Mouse (Mus musculus): ENCODE results near the gene Gm21987.

Gm21987 gene

DNA sequence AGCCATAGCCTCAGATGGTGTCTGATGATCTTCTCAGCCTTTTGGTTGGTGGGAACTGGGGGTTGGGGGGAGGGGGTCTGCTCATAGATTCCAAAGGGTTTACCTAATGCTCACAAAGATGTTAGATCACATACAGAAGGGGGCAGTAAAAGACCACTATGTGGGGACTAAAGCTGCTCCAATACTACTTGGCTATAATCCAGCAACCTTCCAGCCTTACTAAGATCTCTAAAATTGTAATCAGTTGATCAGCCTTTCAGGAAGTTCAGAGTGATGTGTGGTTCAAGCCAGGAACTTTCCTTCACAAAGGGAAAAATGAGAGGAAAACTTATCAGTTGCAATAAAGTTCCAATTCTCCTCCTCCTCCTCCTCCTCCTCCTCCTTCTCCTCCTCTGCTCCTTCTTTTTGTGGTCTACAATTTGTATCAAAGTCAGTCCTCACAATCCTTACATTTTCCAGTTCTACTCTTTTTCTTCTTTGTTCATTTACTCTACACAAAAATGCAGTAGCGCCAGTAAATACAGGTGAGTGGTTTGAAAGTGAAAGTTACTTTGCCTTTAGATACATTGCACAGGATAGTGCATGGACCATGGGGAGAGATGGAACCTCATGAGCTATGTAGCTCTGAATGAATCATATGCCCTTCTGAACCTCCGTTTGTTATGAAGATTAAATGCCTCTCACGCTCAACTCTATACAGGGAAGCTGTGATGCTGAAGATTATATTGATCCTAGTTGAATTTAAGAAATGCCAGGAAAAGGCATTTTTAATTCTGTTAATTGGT lies 1.7 kb upstream of the Gm21987 start:
- in situ Hi-C loops (cut with MboI; ENCODE audit: low pct_unique_long_range_greater_than_20kb in 1 of 2, low sequenced_read_pairs in 2 of 2, unreplicated experiment in 1 of 2) = loop anchor here (10.0 kb wide), 3 partner anchors 120 to 150 kb away; no protein-coding TSS in a partner anchor

DNA sequence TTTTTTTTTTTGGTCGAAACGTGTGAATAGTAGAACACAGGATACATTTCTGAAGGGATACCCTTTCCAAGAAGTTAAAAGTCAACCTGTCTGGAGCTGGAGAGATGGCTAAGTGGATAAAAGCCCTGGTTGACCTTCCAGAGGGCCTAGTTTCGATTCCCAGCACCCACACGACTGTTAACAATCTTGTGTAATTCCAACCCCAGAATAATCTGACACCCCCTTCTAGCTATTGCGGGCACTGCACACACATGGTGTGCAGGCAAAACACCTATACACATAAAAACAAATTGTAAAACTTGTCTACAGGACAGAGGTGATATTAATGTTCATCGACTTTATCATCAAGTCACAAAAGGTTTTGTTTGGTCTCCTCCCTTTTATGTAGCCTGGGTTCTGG lies 748 bp downstream of the Gm21987 start:
- in situ Hi-C loops (cut with MboI; ENCODE audit: low pct_unique_long_range_greater_than_20kb in 1 of 2, low sequenced_read_pairs in 2 of 2, unreplicated experiment in 1 of 2) = loop anchor here (10.0 kb wide), 3 partner anchors 117 to 147 kb away; no protein-coding TSS in a partner anchor

- in situ Hi-C loops (cut with MboI; ENCODE audit: low pct_unique_long_range_greater_than_20kb in 1 of 2, low sequenced_read_pairs in 2 of 2, unreplicated experiment in 1 of 2) = loop anchor here (10.0 kb wide), 3 partner anchors 117 to 147 kb away; no protein-coding TSS in a partner anchor
These were observed 1.4 kb downstream of the Gm21987 start for GRCm38 (mm10) chr16:38348217-38348761.

DNA sequence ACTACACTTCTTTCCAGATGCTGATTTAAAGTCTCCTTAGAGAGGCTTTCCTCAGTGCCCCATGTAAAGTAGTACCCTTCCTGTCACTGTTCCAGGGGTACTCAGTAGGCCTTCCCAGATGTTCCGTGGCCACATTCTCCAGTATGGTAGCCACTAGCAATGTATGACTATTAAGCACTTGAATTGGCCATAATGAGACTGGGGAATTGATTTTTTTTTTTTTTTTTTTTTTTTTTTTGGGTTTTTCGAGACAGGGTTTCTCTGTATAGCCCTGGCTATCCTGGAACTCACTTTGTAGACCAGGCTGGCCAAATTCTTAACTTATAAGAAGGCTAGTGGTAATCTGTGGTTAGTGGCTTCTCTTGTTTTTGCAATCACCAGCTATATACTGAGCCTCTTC lies 3.0 kb downstream of the Gm21987 start:
- in situ Hi-C loops (cut with MboI; ENCODE audit: low pct_unique_long_range_greater_than_20kb in 1 of 2, low sequenced_read_pairs in 2 of 2, unreplicated experiment in 1 of 2) = loop anchor here (10.0 kb wide), 3 partner anchors 115 to 145 kb away; no protein-coding TSS in a partner anchor

DNA sequence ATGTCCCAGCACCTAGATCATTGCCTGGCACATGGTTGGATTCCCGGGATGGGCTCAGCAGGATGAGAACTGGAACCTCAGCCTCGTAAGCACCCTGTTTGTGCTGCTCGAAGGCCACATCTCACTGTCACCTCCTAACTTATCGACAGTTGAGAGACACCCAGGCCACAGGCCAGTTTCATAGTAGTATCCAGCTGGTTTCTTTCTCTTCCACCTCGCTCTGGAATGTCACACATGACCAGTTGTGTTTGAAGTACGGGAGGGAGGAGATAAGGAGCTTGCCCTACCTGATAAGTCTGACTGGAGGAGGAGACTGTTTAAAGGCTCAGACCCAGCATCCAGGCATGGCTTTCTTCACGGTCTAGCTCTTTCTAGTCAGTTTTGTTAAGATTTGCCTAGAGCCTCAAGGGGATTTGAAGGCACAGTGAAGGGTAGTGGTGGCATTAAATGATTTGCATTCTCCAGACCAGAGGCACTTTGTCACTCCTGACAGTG lies 3.6 kb downstream of the Gm21987 start:
- in situ Hi-C loops (cut with MboI; ENCODE audit: low pct_unique_long_range_greater_than_20kb in 1 of 2, low sequenced_read_pairs in 2 of 2, unreplicated experiment in 1 of 2) = no loop called here

GRCm38 (mm10) chr16:38350939-38351338 lies 4.1 kb downstream of the Gm21987 start:
- in situ Hi-C loops (cut with MboI; ENCODE audit: low pct_unique_long_range_greater_than_20kb in 1 of 2, low sequenced_read_pairs in 2 of 2, unreplicated experiment in 1 of 2) = no loop called here

DNA sequence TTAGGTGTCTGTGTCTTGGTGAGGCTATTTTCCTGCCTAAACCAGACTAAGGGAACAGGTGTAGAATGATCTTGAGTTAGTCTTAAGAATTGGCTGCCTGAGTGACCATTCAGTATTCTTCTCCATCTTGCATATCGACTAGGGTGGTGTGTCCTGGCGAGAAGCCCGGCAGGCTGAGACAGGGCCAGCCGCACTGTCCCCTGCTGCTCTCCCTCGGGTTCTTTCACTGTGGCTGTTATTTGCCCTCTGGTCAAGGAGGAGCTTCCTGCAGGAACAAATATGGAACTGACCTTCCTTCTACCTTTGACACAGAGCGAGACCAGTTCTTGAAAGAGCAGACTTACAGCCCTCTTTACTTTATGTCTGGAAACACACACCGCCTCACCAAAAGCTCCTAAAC lies 5.2 kb downstream of the Gm21987 start:
- in situ Hi-C loops (cut with MboI; ENCODE audit: low pct_unique_long_range_greater_than_20kb in 1 of 2, low sequenced_read_pairs in 2 of 2, unreplicated experiment in 1 of 2) = no loop called here

DNA sequence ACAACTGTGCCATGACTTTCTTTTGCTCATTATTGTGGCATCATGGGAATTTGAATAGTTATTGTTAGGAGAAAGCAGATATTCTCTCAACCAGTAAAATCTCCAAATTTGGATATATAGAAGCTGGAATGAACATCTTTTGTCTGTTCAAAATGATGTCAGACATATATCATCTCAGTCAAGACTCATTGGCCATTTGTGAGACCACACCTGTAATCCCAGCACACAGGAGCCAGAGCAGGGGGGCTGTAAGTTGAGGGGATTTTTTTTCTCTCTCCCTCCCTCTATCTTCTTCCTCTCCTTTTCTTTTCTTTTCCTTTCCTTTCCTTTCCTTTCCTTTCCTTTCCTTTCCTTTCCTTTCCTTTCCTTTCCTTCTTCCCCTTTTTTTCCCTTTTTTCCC lies 6.0 kb downstream of the Gm21987 start:
- in situ Hi-C loops (cut with MboI; ENCODE audit: low pct_unique_long_range_greater_than_20kb in 1 of 2, low sequenced_read_pairs in 2 of 2, unreplicated experiment in 1 of 2) = no loop called here

- in situ Hi-C loops (cut with MboI; ENCODE audit: low pct_unique_long_range_greater_than_20kb in 1 of 2, low sequenced_read_pairs in 2 of 2, unreplicated experiment in 1 of 2) = no loop called here
These were observed 6.8 kb downstream of the Gm21987 start for GRCm38 (mm10) chr16:38353642-38354041.

- in situ Hi-C loops (cut with MboI; ENCODE audit: low pct_unique_long_range_greater_than_20kb in 1 of 2, low sequenced_read_pairs in 2 of 2, unreplicated experiment in 1 of 2) = no loop called here
These were observed 7.5 kb downstream of the Gm21987 start for GRCm38 (mm10) chr16:38354185-38354913.

GRCm38 (mm10) chr16:38358256-38358812 lies 11.5 kb downstream of the Gm21987 start:
- in situ Hi-C loops (cut with MboI; ENCODE audit: low pct_unique_long_range_greater_than_20kb in 1 of 2, low sequenced_read_pairs in 2 of 2, unreplicated experiment in 1 of 2) = no loop called here

GRCm38 (mm10) chr16:38359241-38359640 lies 12.4 kb downstream of the Gm21987 start:
- in situ Hi-C loops (cut with MboI; ENCODE audit: low pct_unique_long_range_greater_than_20kb in 1 of 2, low sequenced_read_pairs in 2 of 2, unreplicated experiment in 1 of 2) = no loop called here

DNA sequence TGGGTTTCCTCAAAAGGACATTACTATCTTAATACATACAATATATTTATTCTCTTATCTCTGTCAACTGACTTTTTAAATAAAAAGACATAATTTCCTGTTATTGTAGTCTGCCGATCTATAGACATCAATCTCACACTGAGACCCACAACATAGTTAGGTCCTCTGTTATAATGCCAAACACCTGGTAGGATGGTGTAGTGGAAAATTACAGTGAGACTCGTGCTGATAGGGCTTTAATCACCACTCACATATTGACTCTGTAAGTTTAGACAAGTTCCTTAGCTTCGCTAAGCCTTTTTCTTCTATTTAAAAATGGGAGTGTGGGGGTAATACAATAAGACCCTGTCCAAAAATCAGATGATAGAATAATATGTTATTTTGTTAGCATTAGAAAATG lies 13.0 kb downstream of the Gm21987 start:
- in situ Hi-C loops (cut with MboI; ENCODE audit: low pct_unique_long_range_greater_than_20kb in 1 of 2, low sequenced_read_pairs in 2 of 2, unreplicated experiment in 1 of 2) = no loop called here

DNA sequence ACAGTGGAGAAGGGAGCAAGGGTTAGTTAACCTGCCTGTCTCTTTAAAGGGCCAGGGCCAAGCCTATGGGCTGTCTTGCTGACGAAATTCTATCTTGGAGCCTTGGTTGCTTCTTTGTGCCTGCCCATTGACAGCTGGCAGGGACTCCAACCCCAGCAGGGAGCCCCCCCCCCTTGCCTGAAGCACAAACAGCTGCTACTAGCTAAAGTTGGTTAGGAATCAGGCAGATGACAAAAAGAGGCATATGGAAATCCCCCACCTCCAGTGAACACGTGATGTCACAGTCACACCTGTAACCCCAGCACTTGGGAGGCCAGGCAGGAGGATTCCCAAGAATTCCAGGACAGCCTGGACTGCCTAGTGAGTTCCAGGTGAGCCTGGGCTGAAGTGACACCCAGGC lies 13.5 kb downstream of the Gm21987 start:
- in situ Hi-C loops (cut with MboI; ENCODE audit: low pct_unique_long_range_greater_than_20kb in 1 of 2, low sequenced_read_pairs in 2 of 2, unreplicated experiment in 1 of 2) = no loop called here

DNA sequence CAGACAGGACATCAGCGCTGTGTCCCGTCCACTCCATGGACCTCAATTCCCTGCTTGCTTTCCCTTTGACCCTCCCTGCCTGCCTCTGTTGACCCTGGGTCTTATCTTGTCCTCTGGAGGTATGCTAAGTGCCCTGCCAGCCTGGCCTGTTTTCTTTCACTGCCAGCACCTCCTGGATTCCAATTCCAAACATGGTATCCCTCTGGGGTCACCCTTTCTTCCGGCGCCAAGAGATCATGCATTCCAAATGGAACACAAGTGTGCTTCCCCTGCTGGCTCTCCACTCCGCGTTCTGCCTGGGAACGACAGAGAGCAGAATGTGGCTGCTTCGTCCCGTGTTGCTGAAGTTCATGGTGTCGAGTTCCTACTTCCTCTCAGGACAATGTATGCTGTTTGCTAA lies 15.1 kb downstream of the Gm21987 start, which contains the start of gene Popdc2:
Gene Popdc2 (plus strand): TSS at position 277 of the 400 bp plus-strand sequence.
- in situ Hi-C loops (cut with MboI; ENCODE audit: low pct_unique_long_range_greater_than_20kb in 1 of 2, low sequenced_read_pairs in 2 of 2, unreplicated experiment in 1 of 2) = no loop called here

DNA sequence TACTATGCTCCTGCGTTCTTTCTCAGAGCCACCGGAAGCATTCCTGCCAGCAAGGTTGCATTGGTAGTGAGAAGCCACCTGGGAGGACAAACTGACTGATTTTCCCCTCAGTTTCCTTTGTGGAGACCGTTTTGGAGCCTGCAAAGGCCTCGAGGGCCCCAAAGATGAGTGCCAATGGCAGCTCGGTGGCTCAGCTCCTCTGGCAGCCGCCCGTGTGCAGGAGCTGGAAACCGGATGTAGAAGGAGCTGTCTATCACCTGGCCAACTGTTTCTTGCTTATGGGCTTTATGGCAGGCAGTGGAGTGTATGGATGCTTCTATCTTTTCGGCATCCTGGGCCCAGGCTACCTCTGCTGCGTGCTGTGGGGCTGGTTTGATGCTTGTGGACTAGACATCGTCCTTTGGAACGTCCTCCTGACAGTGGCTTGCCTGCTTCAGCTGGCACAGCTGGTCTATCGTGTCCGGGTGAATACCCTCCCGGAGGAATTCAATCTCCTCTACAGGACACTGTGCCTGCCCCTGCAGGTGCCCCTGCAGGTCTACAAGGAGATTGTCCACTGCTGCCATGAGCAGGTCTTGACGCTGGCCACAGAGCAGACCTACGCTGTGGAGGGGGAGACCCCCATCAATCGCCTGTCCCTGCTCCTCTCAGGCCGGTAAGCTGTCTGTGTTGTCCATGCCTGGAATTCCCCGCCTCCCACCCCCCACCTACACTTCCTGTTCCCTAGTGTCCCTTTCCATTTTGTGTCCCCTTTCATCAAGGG lies 15.8 kb downstream of the Gm21987 start:
- in situ Hi-C loops (cut with MboI; ENCODE audit: low pct_unique_long_range_greater_than_20kb in 1 of 2, low sequenced_read_pairs in 2 of 2, unreplicated experiment in 1 of 2) = no loop called here

DNA sequence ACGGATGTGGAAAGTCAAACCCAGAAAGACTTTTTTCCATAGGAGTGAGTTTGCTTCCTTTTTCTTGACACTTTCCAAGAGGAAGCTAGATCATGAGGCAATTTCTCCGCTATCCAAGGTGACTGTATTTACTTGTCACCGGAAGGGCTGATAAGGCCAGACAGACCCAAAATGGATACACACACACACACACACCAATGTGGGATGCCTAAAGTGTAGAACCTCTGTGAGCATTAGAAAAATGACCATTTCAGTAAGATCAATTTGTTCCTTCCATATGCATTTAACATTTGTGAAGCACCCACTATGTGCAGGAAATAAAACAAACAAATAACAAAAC lies 16.4 kb downstream of the Gm21987 start:
- in situ Hi-C loops (cut with MboI; ENCODE audit: low pct_unique_long_range_greater_than_20kb in 1 of 2, low sequenced_read_pairs in 2 of 2, unreplicated experiment in 1 of 2) = no loop called here

- in situ Hi-C loops (cut with MboI; ENCODE audit: low pct_unique_long_range_greater_than_20kb in 1 of 2, low sequenced_read_pairs in 2 of 2, unreplicated experiment in 1 of 2) = no loop called here
These were observed 16.8 kb downstream of the Gm21987 start for GRCm38 (mm10) chr16:38363657-38364056.

Data from mouse embryonic stem cell (cell line).